Mouse (Mus musculus) spleen, adult 2 months (tissue): ENCODE results near the gene Zfp386. TPM values are rescaled to one million over a fixed set of nuclear protein-coding genes. Genes with fewer than 3 reads are reported as not detected.

Source experiments
- DNase-seq, 2 experiments: peaks; one replicate each; pipeline versions ENCODE4 v3.0.0 to v3.0.0-alpha.2; 2012 to 2021; ENCODE audit warnings: low spot score in 2 of 2, low read depth in 1 of 2
- H3K27ac ChIP-seq: fragments of 200-500 bp; 2 replicates; pipeline ENCODE4 v1.5.1; 2012; ENCODE audit warnings: low read length, inconsistent platforms; ENCODE audit not compliant: insufficient read depth
- H3K27me3 ChIP-seq: fragments of 200-500 bp; 2 replicates; pipeline ENCODE4 v1.6.1; 2012; ENCODE audit warnings: mild to moderate bottlenecking, moderate library complexity, low read length, inconsistent platforms; ENCODE audit not compliant: control insufficient read depth, insufficient read depth
- H3K36me3 ChIP-seq: fragments of 200-500 bp; 2 replicates; pipeline ENCODE4 v1.6.1; 2012; ENCODE audit warnings: mild to moderate bottlenecking, low read length, inconsistent platforms; ENCODE audit not compliant: control insufficient read depth, insufficient read depth
- H3K4me1 ChIP-seq: fragments of 200-500 bp; 2 replicates; pipeline ENCODE4 v1.6.1; 2011; ENCODE audit warnings: inconsistent platforms; ENCODE audit not compliant: control insufficient read depth, insufficient read depth, insufficient read length
- H3K4me3 ChIP-seq: fragments of 200-500 bp; 2 replicates; pipeline ENCODE4 v1.5.1; 2011; ENCODE audit warnings: mild to moderate bottlenecking, inconsistent platforms; ENCODE audit not compliant: insufficient read depth, insufficient read length; ENCODE audit errors: extremely low read depth
- CTCF ChIP-seq: fragments of 200-500 bp; IDR thresholded peaks from 2 replicates; pipeline ENCODE4 v1.5.1; 2011; ENCODE audit warnings: mild to moderate bottlenecking, inconsistent platforms; ENCODE audit not compliant: insufficient read depth, insufficient read length, insufficient replicate concordance; ENCODE audit errors: extremely low read depth
- POLR2A ChIP-seq: fragments of 200-500 bp; IDR thresholded peaks from 2 replicates; pipeline ENCODE4 v1.6.1; 2011; ENCODE audit warnings: low read depth, low read length, inconsistent platforms
- WGBS: fragments of 180-500 bp; shearing (Covaris S2); methylation state at CpG from one replicate; pipeline ENCODE4 v1.1.7; 2018; 5-methylcytosine and 5-hydroxymethylcytosine counted together
- polyA plus RNA-seq: library from polyadenylated mRNA; depleted of rRNA; stranded (reverse); fragments of >200 nt; gene quantifications from 2 replicates; pipeline ENCODE4 v1.2.3, GENCODE M21; 2012; rRNA removed

Gene Zfp386
- polyA plus RNA-seq, 1 experiment: 4.6 TPM

DNA sequence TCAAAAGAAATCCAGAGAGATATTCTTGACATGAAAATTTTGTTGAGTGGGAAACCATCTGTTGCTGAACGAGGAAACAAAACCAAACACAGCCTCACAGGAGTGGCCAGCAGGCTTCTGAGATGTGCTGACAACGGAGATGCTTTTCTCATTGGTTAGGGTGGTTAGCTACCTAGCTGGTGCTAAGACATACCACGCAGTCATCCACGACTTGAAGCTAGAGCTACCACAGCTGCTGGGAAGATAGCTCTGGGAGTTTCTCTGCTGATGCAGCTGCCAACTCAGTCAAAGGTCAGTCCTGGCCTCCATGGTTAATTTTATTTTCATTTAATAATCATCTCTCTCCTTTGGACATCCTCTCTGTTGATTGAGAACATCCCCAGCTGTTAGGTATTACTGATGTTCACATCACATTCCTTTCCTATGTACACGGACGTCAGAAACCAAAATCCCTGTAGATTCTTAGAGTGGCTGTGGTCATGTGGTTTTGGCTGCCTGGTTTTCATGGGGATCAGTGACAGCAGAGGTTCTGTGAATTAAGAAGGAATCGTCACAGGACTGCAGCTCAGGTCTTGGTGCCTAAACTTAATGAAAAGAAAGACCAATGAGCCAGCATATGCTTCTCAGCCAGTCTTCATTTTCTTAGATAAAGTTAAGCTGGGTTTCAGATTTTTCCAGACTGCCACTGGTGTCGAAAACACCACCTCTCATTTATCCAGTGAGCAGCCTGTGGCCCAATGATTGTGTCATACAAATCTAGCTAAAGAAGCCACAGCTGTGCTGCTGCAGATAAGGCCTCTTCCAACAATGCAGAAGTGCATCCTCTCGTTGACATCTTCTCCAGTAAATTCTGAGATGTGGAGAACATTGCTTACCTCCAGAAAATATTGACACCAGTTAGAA, 62.2 kb downstream of the Zfp386 start:
- DNase-seq: no peak
- no peaks in the 10 kb centered on the region for H3K36me3 ChIP-seq
- H3K27me3 ChIP-seq: no peaks in the 10 kb centered on the region
- H3K27ac ChIP-seq: no peak overlapping the region
- WGBS: 79% methylated on average over 9 of the region's 9 CpGs
- no peak for TF ChIP-seq POLR2A
- no peak for TF ChIP-seq CTCF
- no peak overlapping the region for H3K4me3 ChIP-seq
- H3K4me1 ChIP-seq: no peaks in the 10 kb centered on the region

DNA sequence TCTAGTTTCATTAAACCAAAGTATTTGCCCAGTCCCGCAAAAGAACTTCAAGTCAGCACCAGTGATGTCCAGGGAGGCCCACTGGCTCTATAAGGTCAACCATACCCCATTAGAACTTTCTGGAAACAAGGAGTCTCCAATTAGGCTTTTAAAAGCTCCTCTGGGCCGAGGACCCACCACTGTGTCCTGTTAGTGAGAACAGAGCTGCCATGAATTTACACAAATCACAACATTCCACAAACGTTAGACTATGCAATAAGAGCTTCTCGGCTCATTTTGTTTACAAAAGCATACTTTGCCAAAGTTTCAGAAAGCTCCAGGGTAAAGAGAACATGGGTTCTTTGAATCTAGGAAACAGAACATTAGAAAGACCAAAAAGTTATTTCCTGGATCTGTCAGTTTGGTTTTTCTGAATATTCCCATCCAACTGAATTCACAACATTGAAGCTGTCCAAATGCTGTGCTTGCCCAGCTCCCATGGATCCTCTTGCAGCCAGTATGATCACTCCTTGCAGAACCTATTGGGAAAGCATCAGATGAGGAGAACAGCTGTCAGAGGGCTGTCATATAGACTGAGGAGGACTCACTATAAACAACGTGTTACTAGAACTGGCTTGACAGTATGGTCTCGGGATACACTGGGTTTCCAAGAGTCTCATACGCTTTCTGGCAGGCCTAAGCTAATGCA, 63.6 kb downstream of the Zfp386 start:
- DNase-seq: no peak
- H3K4me1 ChIP-seq: no peaks in the 10 kb centered on the region
- 88% methylated on average over 7 of the region's 7 CpGs for WGBS

More for the DNA sequence above, 63.6 kb downstream of the Zfp386 start:
- H3K4me3 ChIP-seq: no peak overlapping the region
- H3K27ac ChIP-seq: no peak overlapping the region
- no peak for TF ChIP-seq CTCF
- TF ChIP-seq POLR2A: no peak
- H3K36me3 ChIP-seq: no peaks in the 10 kb centered on the region
- no peaks in the 10 kb centered on the region for H3K27me3 ChIP-seq

Other genes starting within 250 kb of the Zfp386 start
- gene Vipr2, start 30.0 kb downstream of the Zfp386 start, polyA plus RNA-seq: 0.22 and 0.26 TPM in 2 replicates
- 1.2 and 1.5 TPM in 2 replicates for gene Wdr60, start 215.3 kb downstream of the Zfp386 start, polyA plus RNA-seq
- gene Gm11027, start 227.7 kb downstream of the Zfp386 start, polyA plus RNA-seq: not detected in 2 replicates
- 7.6 and 8.8 TPM in 2 replicates for gene Esyt2, start 233.5 kb downstream of the Zfp386 start, polyA plus RNA-seq